Mouse (Mus musculus) lung, postnatal 0 days (tissue): Measurements from ENCODE around the gene Rab3gap2. TPM values are rescaled to one million over a fixed set of nuclear protein-coding genes. Genes with fewer than 3 reads are reported as not detected.

Experiments used
- ATAC-seq: fragments of 200-750 bp; cut with Nextera tagmentation; 2 replicates; pipeline ENCODE4 v1.8.0; 2017; ENCODE audit warnings: moderate library complexity
- DNase-seq: peaks from one replicate; pipeline ENCODE4 v3.0.0-alpha.2; 2016; ENCODE audit warnings: low spot score
- H3K27ac ChIP-seq: fragments of 300-500 bp; sonication (generic); 2 replicates; pipeline ENCODE4 v1.5.1; 2014; ENCODE audit warnings: antibody characterized with exemption, mild to moderate bottlenecking, low read length, mixed read lengths
- H3K27me3 ChIP-seq: fragments of 300-500 bp; sonication (generic); replicated peaks from 2 replicates; pipeline ENCODE4 v1.6.1; 2014; ENCODE audit warnings: low read length, mixed read lengths; ENCODE audit not compliant: insufficient read depth
- H3K36me3 ChIP-seq: fragments of 300-500 bp; sonication (generic); 2 replicates; pipeline ENCODE4 v1.6.1; 2014; ENCODE audit warnings: low read length, mixed read lengths; ENCODE audit not compliant: insufficient read depth
- H3K4me1 ChIP-seq: fragments of 300-500 bp; sonication (generic); 2 replicates; pipeline ENCODE4 v1.6.1; 2014; ENCODE audit warnings: antibody characterized with exemption, low read depth, low read length, mixed read lengths; ENCODE audit not compliant: insufficient read depth
- H3K4me2 ChIP-seq: fragments of 300-500 bp; sonication (generic); replicated peaks from 2 replicates; pipeline ENCODE4 v1.6.1; 2014; ENCODE audit warnings: low read depth, mild to moderate bottlenecking, low read length, moderate library complexity, mixed read lengths
- H3K4me3 ChIP-seq: fragments of 300-500 bp; sonication (generic); 2 replicates; pipeline ENCODE4 v1.5.1; 2014; ENCODE audit warnings: low read depth, low read length
- H3K9ac ChIP-seq: fragments of 300-500 bp; sonication (generic); replicated peaks from 2 replicates; pipeline ENCODE4 v1.6.1; 2014; ENCODE audit warnings: low read depth, mild to moderate bottlenecking
- H3K9me3 ChIP-seq: fragments of 300-500 bp; sonication (generic); 2 replicates; pipeline ENCODE4 v1.6.1; 2016; ENCODE audit warnings: low read length, mixed read lengths
- CTCF ChIP-seq: IDR thresholded peaks from 2 replicates; pipeline ENCODE4 v1.5.1; 2016; ENCODE audit warnings: antibody characterized with exemption, mild to moderate bottlenecking
- EP300 ChIP-seq: IDR thresholded peaks from 2 replicates; pipeline ENCODE4 v1.6.1; 2016; ENCODE audit warnings: antibody characterized with exemption, mild to moderate bottlenecking, control low read depth
- WGBS: fragments of 180-500 bp; shearing (Covaris S2); extraction: QIAGEN DNeasy Blood & Tissue Kit; methylation state at CpG from one replicate; pipeline ENCODE4 v1.1.7; 2014; 5-methylcytosine and 5-hydroxymethylcytosine counted together
- polyA plus RNA-seq: library from polyadenylated mRNA; unstranded; fragments of >200 nt; fragmentation: Nextera tagmentation; extraction: Ambion mirVana; gene quantifications from 2 replicates; pipeline ENCODE4 v1.2.1, GENCODE M21; 2015

Rab3gap2 gene
- polyA plus RNA-seq, 1 experiment from 2014 or later: 14.5 TPM

DNA sequence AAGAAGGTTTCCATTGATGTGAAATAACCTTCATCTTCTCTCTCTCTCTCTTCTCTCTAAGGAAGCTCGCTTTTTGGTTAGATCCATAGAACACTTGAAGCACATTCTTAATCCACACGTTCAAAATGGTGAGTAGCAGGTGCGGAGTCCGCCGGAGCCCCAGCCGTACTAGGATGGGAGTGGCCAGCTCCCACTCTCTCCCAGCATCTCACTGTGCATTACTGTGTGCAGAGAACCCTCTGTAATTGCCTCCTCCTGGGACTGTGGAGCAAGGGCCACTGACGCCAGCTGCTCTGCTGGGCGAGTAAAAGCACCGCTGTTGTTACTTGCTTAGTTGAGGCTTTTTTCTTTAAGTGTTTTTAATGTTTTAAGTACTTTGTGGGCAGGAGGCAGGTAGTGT, 67.5 kb downstream of the Rab3gap2 start:
- no peak overlapping the region for H3K9ac ChIP-seq
- H3K4me2 ChIP-seq: no peak overlapping the region
- TF ChIP-seq CTCF (no peak), EP300 (no peak)
- ATAC-seq (no peak), DNase-seq (no peak)
- H3K27me3 ChIP-seq: no peaks in the 10 kb centered on the region
- WGBS: 94% methylated on average over 9 of the region's 9 CpGs
- H3K27ac ChIP-seq: no peak overlapping the region
- peaks cover 9% of the 10 kb centered on the region; the same call in 1 of the 2 replicates for H3K36me3 ChIP-seq
- no peaks in the 10 kb centered on the region for H3K9me3 ChIP-seq
- H3K4me1 ChIP-seq: no peaks in the 10 kb centered on the region
- no peak overlapping the region for H3K4me3 ChIP-seq

DNA sequence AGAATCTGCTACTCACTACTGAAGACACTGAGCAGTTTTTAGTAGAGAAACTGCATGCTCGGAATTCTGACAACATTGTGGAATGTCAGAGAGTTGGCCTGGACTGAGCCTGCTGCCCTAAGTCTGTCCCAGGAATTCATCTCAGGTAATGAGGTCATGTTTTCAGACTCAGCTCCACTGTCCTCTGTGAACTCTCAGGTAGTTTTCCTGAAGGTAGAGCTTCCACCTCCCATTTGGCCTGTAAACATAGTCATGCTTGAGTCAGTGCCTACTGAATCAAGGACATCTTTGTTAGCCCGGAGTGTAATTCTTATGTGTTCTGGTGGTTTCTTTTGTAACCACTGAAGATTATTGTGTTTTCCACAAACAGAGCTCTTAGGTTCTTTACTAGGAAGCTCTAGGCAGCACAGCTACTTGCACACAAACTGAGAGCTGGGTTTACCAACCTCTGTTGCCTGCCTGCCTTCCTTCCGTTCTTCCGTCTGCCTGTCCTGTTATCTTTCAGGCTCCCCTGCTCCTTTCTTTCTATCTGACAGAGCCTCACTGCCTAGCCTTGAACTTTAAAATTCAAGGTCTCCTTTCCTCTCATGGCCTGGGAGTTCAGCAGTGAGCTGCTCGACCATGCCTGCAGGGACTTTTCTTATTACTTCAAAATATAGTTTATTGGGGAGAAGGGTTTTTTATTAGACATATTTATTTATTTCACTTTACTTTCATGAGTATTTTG, 71.1 kb downstream of the Rab3gap2 start:
- Histone ChIP-seq H3K4me2 (no peak overlapping the region), H3K9ac (no peak overlapping the region), H3K36me3 (peaks cover 30% of the 10 kb centered on the region), H3K9me3 (no peaks in the 10 kb centered on the region), H3K27me3 (no peaks in the 10 kb centered on the region), H3K4me3 (no peak overlapping the region), H3K27ac (no peak overlapping the region), H3K4me1 (no peaks in the 10 kb centered on the region)
- WGBS: 82% methylated on average over 5 of the region's 5 CpGs
- no peak for TF ChIP-seq EP300
- TF ChIP-seq CTCF: no peak
- DNase-seq: no peak
- ATAC-seq: peak; percentile 17; the same call in 1 of the 2 replicates

DNA sequence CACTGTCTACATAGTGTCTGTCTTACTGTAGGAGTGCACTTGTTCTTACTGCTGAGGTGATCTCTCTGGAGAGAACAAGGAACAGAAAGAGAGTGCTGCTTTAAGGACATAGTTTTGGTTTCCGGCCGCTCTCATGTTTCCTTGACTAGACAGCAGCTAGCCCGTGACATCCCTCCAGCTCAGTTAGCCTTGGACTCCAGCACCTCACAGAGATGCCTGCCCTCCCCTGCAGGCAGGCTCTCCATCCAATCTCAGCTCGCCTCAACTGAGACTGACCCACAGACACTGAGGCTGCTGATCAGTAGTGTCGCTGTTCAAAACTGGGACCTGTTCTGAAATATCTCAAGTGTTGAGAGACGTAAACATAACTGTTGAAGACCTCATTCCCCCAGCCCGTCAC, 72.1 kb downstream of the Rab3gap2 start:
- DNase-seq: no peak
- Histone ChIP-seq H3K4me3 (no peak overlapping the region), H3K27me3 (no peaks in the 10 kb centered on the region), H3K4me1 (no peaks in the 10 kb centered on the region), H3K27ac (no peak overlapping the region), H3K36me3 (peaks cover 35% of the 10 kb centered on the region), H3K4me2 (no peak overlapping the region), H3K9me3 (no peaks in the 10 kb centered on the region), H3K9ac (no peak overlapping the region)
- WGBS: 80% methylated on average over 7 of the region's 7 CpGs
- no peak for ATAC-seq
- no peak for TF ChIP-seq CTCF

DNA sequence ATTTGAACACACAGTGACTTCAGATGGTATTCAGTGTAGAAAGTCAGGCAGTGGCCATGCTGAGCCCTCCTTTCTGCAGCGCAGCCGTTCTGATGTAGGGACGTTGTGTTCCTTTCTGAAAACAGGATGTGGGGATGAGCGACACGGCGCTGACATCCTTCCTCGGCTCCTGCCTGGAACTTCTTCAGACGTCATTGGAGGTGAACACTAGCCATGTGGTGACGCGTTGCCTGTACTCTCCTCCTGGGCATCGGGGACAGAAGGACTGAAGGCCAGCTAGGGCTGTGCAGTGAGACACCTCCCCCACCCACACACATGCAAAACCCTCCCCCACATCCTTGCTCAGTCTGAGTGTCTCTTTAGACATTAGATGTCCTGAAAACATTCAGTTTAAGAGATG, 73.1 kb downstream of the Rab3gap2 start:
- DNase-seq: peak; percentile 24

DNA sequence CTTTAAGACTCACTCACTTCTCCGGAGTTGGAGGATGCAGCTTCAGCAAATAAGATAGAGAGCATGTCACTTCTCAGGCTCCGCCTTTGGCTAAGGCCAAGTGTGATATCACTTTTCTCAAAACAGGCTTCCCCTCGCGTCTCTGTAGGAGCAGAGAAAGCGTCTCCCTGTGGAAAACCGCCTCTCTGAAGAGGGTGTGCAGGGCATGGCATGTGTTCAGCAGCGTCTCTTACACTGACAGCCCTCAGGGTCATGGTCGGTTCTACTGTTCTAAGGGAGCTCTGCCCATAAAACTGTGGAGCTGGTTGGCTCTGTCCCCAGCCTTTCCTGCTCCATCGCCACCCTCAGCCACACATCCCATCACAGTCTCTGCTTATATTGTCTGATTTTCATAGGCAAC, 75.4 kb downstream of the Rab3gap2 start:
- Histone ChIP-seq H3K36me3 (peaks cover 42% of the 10 kb centered on the region), H3K27me3 (no peaks in the 10 kb centered on the region), H3K4me1 (no peaks in the 10 kb centered on the region), H3K9me3 (no peaks in the 10 kb centered on the region), H3K27ac (no peak overlapping the region), H3K4me3 (no peak overlapping the region), H3K9ac (no peak overlapping the region), H3K4me2 (no peak overlapping the region)
- TF ChIP-seq EP300 (no peak), CTCF (no peak)
- DNase-seq: no peak
- ATAC-seq: 0 out of 2 replicates have a peak, but pooled peaks have one; percentile 7
- WGBS: 56% methylated on average over 9 of the region's 9 CpGs

More for the DNA sequence above, 73.1 kb downstream of the Rab3gap2 start:
- Histone ChIP-seq H3K36me3 (peaks cover 34% of the 10 kb centered on the region), H3K4me2 (no peak overlapping the region), H3K4me1 (no peaks in the 10 kb centered on the region), H3K27me3 (no peaks in the 10 kb centered on the region), H3K4me3 (no peak overlapping the region), H3K27ac (no peak overlapping the region), H3K9me3 (no peaks in the 10 kb centered on the region), H3K9ac (no peak overlapping the region)
- ATAC-seq: peak; percentile 75
- TF ChIP-seq CTCF: no peak
- TF ChIP-seq EP300: peak; percentile 90
- WGBS: 78% methylated on average over 11 of the region's 11 CpGs

DNA sequence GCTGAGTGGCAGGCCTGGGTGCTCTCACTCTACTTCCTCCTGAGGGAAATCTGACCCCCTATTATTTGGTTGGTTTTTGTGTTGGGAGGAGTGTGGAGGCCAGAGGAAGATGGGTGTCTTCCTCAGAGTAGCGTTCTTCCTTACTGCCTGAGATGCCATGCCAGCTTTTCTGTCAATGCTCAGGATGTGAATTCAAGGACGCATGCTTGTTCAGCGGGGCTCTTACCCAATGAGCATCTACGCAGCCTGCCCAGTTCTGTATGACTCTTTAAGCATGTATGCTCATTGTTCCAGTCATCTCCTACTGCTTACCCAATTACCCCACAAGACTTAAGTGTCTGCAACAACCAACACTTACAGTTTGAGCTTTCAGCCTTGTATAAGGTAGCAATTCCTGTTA, 76.7 kb downstream of the Rab3gap2 start:
- no peak overlapping the region for H3K27ac ChIP-seq
- TF ChIP-seq EP300 (no peak), CTCF (no peak)
- DNase-seq (no peak), ATAC-seq (no peak)
- H3K4me1 ChIP-seq: no peaks in the 10 kb centered on the region; the same call in 1 of the 2 replicates
- no peaks in the 10 kb centered on the region for H3K27me3 ChIP-seq
- peaks cover 42% of the 10 kb centered on the region for H3K36me3 ChIP-seq
- H3K4me2 ChIP-seq: no peak overlapping the region
- H3K9me3 ChIP-seq: no peaks in the 10 kb centered on the region
- no peak overlapping the region for H3K9ac ChIP-seq
- H3K4me3 ChIP-seq: no peak overlapping the region
- WGBS: 80% methylated on average over 4 of the region's 4 CpGs
